Mouse (Mus musculus): ENCODE measurements around the gene Olfr198. TPM values are rescaled to one million over a fixed set of nuclear protein-coding genes. Genes with fewer than 3 reads are reported as not detected.
"Not testable (repeated sequence)": the region's sequence is repeated elsewhere in the genome, so short reads cannot be mapped to it uniquely, and the experiment has no call there.

Olfr198 gene
- polyA plus RNA-seq (2015; fragmentation: Nextera tagmentation; extraction: Ambion mirVana), result not detected in 2 replicates

DNA sequence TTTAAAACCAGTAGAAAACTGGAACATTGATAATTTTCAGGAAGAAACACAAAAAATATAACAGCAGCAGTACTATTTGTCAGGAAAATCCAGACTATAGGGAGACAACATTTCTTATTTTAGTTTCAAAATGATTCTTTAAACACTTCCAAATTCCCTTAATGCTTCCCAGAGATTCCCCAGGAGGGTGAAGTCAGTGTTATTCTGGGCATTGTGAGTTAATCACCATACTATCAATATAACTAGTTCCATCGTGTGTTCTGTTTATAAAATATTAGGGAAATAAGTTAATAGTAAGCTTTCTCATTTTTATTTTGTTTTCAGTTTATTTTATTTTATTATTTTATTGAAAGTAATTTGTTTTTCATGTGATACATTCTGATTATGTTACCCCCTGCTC, at the start of gene Olfr198:
Gene Olfr198 (minus strand): TSS at position 101 of the 400 bp plus-strand sequence.
- H3K36me3 ChIP-seq; H3K27ac ChIP-seq (replicated peaks); H3K9ac ChIP-seq; H3K4me1 ChIP-seq; H3K9me3 ChIP-seq; H3K4me2 ChIP-seq; ATAC-seq (ENCODE audit: extremely low read depth, insufficient number of reproducible peaks, low FRiP score, low TSS enrichment); H3K4me3 ChIP-seq; H3K27me3 ChIP-seq (replicated peaks): not testable (repeated sequence)
- WGBS, result 50% methylated on average over 1 of the region's 1 CpGs

DNA sequence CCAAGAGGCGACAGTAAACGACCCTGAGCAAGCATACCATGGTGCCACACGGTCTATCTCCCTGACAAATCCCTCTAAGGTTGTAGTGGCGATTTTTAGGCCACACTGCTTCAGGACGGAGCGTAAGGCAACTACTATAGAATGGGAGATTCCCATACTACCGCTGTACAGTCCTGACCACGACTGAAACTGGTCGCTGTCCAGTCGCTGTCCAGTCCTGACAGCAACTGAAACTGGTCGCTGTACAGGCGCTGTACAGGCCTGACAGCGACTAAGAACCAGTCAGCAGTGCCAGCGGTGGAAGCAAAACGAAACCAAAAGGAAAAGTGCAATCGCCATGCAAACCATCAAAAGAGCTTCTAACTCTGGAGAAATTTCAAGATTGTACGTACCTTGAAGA, 46.4 kb upstream of the Olfr198 start:
- Histone ChIP-seq H3K36me3 (no peaks in the 10 kb centered on the region), H3K4me1 (no peaks in the 10 kb centered on the region), H3K9me3 (no peaks in the 10 kb centered on the region), H3K27ac (replicated peaks) (no peak overlapping the region), H3K9ac (no peak overlapping the region), H3K4me2 (no peak overlapping the region), H3K4me3 (no peak overlapping the region), H3K27me3 (replicated peaks) (no peaks in the 10 kb centered on the region)
- 76% methylated on average over 17 of the region's 17 CpGs for WGBS
- no peak for ATAC-seq (ENCODE audit: extremely low read depth, insufficient number of reproducible peaks, low FRiP score, low TSS enrichment)

DNA sequence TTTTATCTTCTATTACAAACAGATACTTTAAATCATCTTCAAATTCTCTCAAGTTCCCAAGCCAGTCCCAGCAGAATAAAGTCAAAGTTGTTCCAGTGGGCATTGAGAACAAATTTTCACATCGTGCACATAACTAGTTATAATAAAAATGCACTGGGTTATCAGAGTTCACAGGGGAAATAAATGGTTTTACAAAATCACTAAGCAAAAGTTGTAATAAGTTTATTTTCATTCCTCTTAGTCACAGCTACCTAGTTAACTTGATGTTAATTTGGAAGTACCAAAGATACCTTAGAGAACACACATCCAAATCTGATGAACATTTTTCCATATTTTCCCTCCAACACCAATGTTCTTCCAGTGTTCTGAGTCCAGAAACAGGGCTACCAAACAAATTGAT, 16.3 kb upstream of the Olfr198 start, which contains the start of gene Olfr199:
Gene Olfr199 (minus strand): TSS at position 101 of the 400 bp plus-strand sequence.
- H3K27ac ChIP-seq (replicated peaks); H3K4me2 ChIP-seq; ATAC-seq (ENCODE audit: extremely low read depth, insufficient number of reproducible peaks, low FRiP score, low TSS enrichment); H3K27me3 ChIP-seq (replicated peaks); H3K9ac ChIP-seq; H3K4me1 ChIP-seq; H3K36me3 ChIP-seq; H3K9me3 ChIP-seq; H3K4me3 ChIP-seq: not testable (repeated sequence)
- WGBS, result 71% methylated on average over 1 of the region's 1 CpGs

DNA sequence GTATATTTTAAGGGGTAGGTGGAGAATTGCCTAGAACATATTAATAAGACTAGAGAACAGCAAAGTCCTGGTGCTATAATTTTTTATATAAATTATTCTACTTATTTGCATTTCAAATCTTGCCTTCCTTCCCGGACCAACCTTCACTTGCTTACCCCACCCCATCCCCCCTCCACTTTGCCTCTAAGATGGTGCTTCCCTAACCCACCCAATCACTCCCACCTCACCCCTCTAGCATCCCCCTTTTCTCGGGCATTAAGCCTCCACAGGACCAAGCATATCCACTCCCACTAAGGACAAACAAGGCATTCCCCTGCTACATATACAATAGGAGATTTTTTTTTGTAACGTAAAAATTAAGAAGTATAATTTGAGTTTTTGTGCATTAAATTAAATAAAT, 14.5 kb upstream of the Olfr198 start:
- H3K27me3 ChIP-seq (replicated peaks); H3K4me2 ChIP-seq; H3K4me3 ChIP-seq; H3K36me3 ChIP-seq; H3K9ac ChIP-seq; H3K4me1 ChIP-seq; H3K9me3 ChIP-seq; ATAC-seq (ENCODE audit: extremely low read depth, insufficient number of reproducible peaks, low FRiP score, low TSS enrichment); H3K27ac ChIP-seq (replicated peaks): not testable (repeated sequence)
- WGBS, result 60% methylated on average over 3 of the region's 3 CpGs

DNA sequence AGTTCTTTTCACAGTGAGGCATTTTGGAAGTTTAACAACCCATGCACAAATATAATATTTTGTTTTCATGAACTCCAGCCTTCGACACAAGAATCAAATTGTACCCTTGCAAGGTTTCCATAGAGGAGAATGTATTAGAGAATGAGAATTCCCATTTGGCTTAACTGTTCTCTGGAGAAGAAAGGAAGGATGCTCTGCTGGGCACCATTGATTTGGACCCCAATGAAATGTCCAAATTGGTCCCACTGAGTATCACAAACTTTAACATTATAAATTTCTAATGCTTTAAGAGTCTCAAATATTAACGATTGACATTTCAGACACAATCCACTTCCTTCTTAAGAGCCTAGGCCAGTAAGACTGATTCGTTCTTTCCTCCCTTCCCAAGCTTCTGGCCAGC, 33.0 kb downstream of the Olfr198 start, which contains the start of gene Olfr196:
Gene Olfr196 (minus strand): TSS at position 101 of the 400 bp plus-strand sequence.
- Histone ChIP-seq H3K4me2 (no peak within 1 kb of the TSS), H3K4me3 (no peak within 1 kb of the TSS), H3K9me3 (0 out of 2 replicates have a peak, but pooled peaks cover 8% of the 10 kb centered on the region), H3K9ac (no peak within 1 kb of the TSS), H3K4me1 (no peaks in the 10 kb centered on the region), H3K36me3 (no peaks in the 10 kb centered on the region), H3K27me3 (replicated peaks) (no peaks in the 10 kb centered on the region), H3K27ac (replicated peaks) (no peak within 1 kb of the TSS)
- 67% methylated on average over 3 of the region's 3 CpGs for WGBS
- ATAC-seq (ENCODE audit: extremely low read depth, insufficient number of reproducible peaks, low FRiP score, low TSS enrichment), result no peak

DNA sequence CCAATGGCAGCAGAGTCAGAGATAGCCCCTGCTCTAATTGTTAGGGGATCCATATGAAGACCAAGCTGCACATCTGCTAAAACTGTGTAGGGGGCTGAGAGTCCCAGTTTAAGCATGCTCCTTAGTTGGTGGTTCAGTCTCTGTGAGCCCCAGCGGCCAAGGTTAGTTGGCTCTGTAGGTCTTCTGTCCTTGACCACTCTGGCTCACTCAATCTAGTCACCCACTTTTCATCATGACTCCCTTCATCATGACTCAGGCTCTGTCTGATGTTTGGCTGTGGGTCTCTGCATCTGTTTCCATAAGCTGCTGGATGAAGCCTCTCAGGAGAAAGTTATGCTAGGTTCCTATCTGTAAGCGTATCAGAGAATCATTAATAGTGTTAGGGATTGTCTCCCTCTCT, 51.3 kb downstream of the Olfr198 start:
- H3K9ac ChIP-seq, result no peak overlapping the region
- no peaks in the 10 kb centered on the region for H3K36me3 ChIP-seq
- ATAC-seq (ENCODE audit: extremely low read depth, insufficient number of reproducible peaks, low FRiP score, low TSS enrichment), result no peak
- H3K9me3 ChIP-seq, result no peaks in the 10 kb centered on the region
- 71% methylated on average over 2 of the region's 2 CpGs for WGBS
- no peaks in the 10 kb centered on the region for H3K27me3 ChIP-seq (replicated peaks)
- H3K27ac ChIP-seq (replicated peaks), result no peak overlapping the region
- no peak overlapping the region for H3K4me2 ChIP-seq
- H3K4me3 ChIP-seq, result no peak overlapping the region
- no peaks in the 10 kb centered on the region for H3K4me1 ChIP-seq

Other genes with a start within 250 kb of the Olfr198 start
- not detected in 2 replicates for gene Olfr183, start 208.2 kb downstream of the Olfr198 start, polyA plus RNA-seq (2015; fragmentation: Nextera tagmentation; extraction: Ambion mirVana)
- not detected in 2 replicates for gene Olfr186, start 173.2 kb downstream of the Olfr198 start, polyA plus RNA-seq (2015; fragmentation: Nextera tagmentation; extraction: Ambion mirVana)
- not detected in 2 replicates for gene Olfr187, start 163.8 kb downstream of the Olfr198 start, polyA plus RNA-seq (2015; fragmentation: Nextera tagmentation; extraction: Ambion mirVana)
- gene Olfr190, start 125.5 kb downstream of the Olfr198 start, polyA plus RNA-seq (2015; fragmentation: Nextera tagmentation; extraction: Ambion mirVana), result not detected in 2 replicates
- not detected in 2 replicates for gene Olfr191, start 113.7 kb downstream of the Olfr198 start, polyA plus RNA-seq (2015; fragmentation: Nextera tagmentation; extraction: Ambion mirVana)
- not detected in 2 replicates for gene Olfr193, start 91.7 kb downstream of the Olfr198 start, polyA plus RNA-seq (2015; fragmentation: Nextera tagmentation; extraction: Ambion mirVana)
- gene Olfr194, start 82.5 kb downstream of the Olfr198 start, polyA plus RNA-seq (2015; fragmentation: Nextera tagmentation; extraction: Ambion mirVana), result not detected in 2 replicates
- not detected in 2 replicates for gene Olfr195, start 56.5 kb downstream of the Olfr198 start, polyA plus RNA-seq (2015; fragmentation: Nextera tagmentation; extraction: Ambion mirVana)
- not detected in 2 replicates for gene Olfr196, start 33.1 kb downstream of the Olfr198 start, polyA plus RNA-seq (2015; fragmentation: Nextera tagmentation; extraction: Ambion mirVana)
- gene Olfr199, start 16.2 kb upstream of the Olfr198 start, polyA plus RNA-seq (2015; fragmentation: Nextera tagmentation; extraction: Ambion mirVana), result not detected in 2 replicates
- not detected in 2 replicates for gene Olfr201, start 69.1 kb upstream of the Olfr198 start, polyA plus RNA-seq (2015; fragmentation: Nextera tagmentation; extraction: Ambion mirVana)
- not detected in 2 replicates for gene Olfr202, start 83.3 kb upstream of the Olfr198 start, polyA plus RNA-seq (2015; fragmentation: Nextera tagmentation; extraction: Ambion mirVana)
- gene Olfr203, start 95.3 kb upstream of the Olfr198 start, polyA plus RNA-seq (2015; fragmentation: Nextera tagmentation; extraction: Ambion mirVana), result not detected in 2 replicates
- gene Olfr204, start 114.7 kb upstream of the Olfr198 start, polyA plus RNA-seq (2015; fragmentation: Nextera tagmentation; extraction: Ambion mirVana), result not detected in 2 replicates
- gene Olfr205, start 127.6 kb upstream of the Olfr198 start, polyA plus RNA-seq (2015; fragmentation: Nextera tagmentation; extraction: Ambion mirVana), result not detected in 2 replicates
- not detected in 2 replicates for gene Olfr206, start 145.7 kb upstream of the Olfr198 start, polyA plus RNA-seq (2015; fragmentation: Nextera tagmentation; extraction: Ambion mirVana)
- not detected in 2 replicates for gene Olfr209, start 160.5 kb upstream of the Olfr198 start, polyA plus RNA-seq (2015; fragmentation: Nextera tagmentation; extraction: Ambion mirVana)
- not detected in 2 replicates for gene Gabrr3, start 203.8 kb upstream of the Olfr198 start, polyA plus RNA-seq (2015; fragmentation: Nextera tagmentation; extraction: Ambion mirVana)

Measured in heart, embryonic 13.5 days (tissue).